Mouse (Mus musculus) C2C12 (cell line): ENCODE results near the gene Usp6nl.

ENCODE experiments used
- CEBPB ChIP-seq: IDR thresholded peaks from one replicate; pipeline ENCODE4 v1.6.1; 2011; ENCODE audit warnings: low read depth, mild to moderate bottlenecking, control low read depth, moderate library complexity
- CTCF ChIP-seq: IDR thresholded peaks from one replicate; pipeline ENCODE4 v1.5.1; 2011; ENCODE audit not compliant: control insufficient read depth, insufficient read depth, insufficient read length
- USF1 ChIP-seq: IDR thresholded peaks from one replicate; pipeline ENCODE4 v1.6.1; 2011; ENCODE audit warnings: low read depth, mild to moderate bottlenecking, control low read depth, moderate library complexity

GRCm38 (mm10) chr2:6417158-6417557 is 94.7 kb downstream of the Usp6nl start:
- TF ChIP-seq USF1 (no peak), CEBPB (no peak), CTCF (no peak)
